Mouse (Mus musculus): ENCODE measurements at regions not wholly inside any gene's neighbourhood (a gene's known extent, or its start where the extent isn't known, plus 50 kb on each side); places are given as distances from the start of the nearest gene placed in this dataset.

- no peak for TF ChIP-seq CTCF (IDR thresholded peaks at IDR 0.05; ENCODE audit: low read depth)
- Histone ChIP-seq H3K4me3 (replicated peaks; ENCODE audit: low read depth, low read length) (no peak overlapping the region), H3K36me3 (ENCODE audit: insufficient read depth, low read length) (no peaks in the 10 kb centered on the region), H3K9me3 (replicated peaks; ENCODE audit: low read length) (no peaks in the 10 kb centered on the region), H3K9ac (ENCODE audit: low read depth, low read length) (no peak overlapping the region), H3K27ac (no peak overlapping the region), H3K4me1 (replicated peaks; ENCODE audit: insufficient read depth, low read length) (no peaks in the 10 kb centered on the region), H3K27me3 (ENCODE audit: insufficient read depth, low read length) (no peaks in the 10 kb centered on the region), H3K4me2 (ENCODE audit: low read length) (no peak overlapping the region)
- DNase-seq (ENCODE audit: low spot score) (no peak), ATAC-seq (replicated peaks; ENCODE audit: low FRiP score, low read depth) (no peak)
- WGBS: 74% methylated on average over 10 of the region's 10 CpGs
These were observed 313.3 kb upstream of the Eef2kmt start for GRCm38 (mm10) chr16:5569101-5569500.

- ATAC-seq (replicated peaks; ENCODE audit: low FRiP score, low read depth) (no peak), DNase-seq (ENCODE audit: low spot score) (no peak)
- Histone ChIP-seq H3K4me1 (replicated peaks; ENCODE audit: insufficient read depth, low read length) (no peaks in the 10 kb centered on the region), H3K9me3 (replicated peaks; ENCODE audit: low read length) (no peaks in the 10 kb centered on the region), H3K27me3 (ENCODE audit: insufficient read depth, low read length) (no peaks in the 10 kb centered on the region), H3K27ac (no peak overlapping the region), H3K4me2 (ENCODE audit: low read length) (no peak overlapping the region), H3K36me3 (ENCODE audit: insufficient read depth, low read length) (no peaks in the 10 kb centered on the region), H3K9ac (ENCODE audit: low read depth, low read length) (no peak overlapping the region), H3K4me3 (replicated peaks; ENCODE audit: low read depth, low read length) (no peak overlapping the region)
- 40% methylated on average over 6 of the region's 6 CpGs for WGBS
- no peak for TF ChIP-seq CTCF (IDR thresholded peaks at IDR 0.05; ENCODE audit: low read depth)
These were observed 293.2 kb upstream of the Eef2kmt start for GRCm38 (mm10) chr16:5549026-5549425.

- no peaks in the 10 kb centered on the region for H3K4me1 ChIP-seq (replicated peaks; ENCODE audit: insufficient read depth, low read length)
- H3K9me3 ChIP-seq (replicated peaks; ENCODE audit: low read length): no peaks in the 10 kb centered on the region
- DNase-seq (ENCODE audit: low spot score) (no peak), ATAC-seq (replicated peaks; ENCODE audit: low FRiP score, low read depth) (no peak)
- H3K27ac ChIP-seq: no peak overlapping the region
- H3K27me3 ChIP-seq (ENCODE audit: insufficient read depth, low read length): no peaks in the 10 kb centered on the region
- no peaks in the 10 kb centered on the region for H3K36me3 ChIP-seq (ENCODE audit: insufficient read depth, low read length)
- no peak overlapping the region for H3K4me2 ChIP-seq (ENCODE audit: low read length)
- no peak overlapping the region for H3K9ac ChIP-seq (ENCODE audit: low read depth, low read length)
- H3K4me3 ChIP-seq (replicated peaks; ENCODE audit: low read depth, low read length): no peak overlapping the region
- WGBS: 68% methylated on average over 3 of the region's 3 CpGs
- no peak for TF ChIP-seq CTCF (IDR thresholded peaks at IDR 0.05; ENCODE audit: low read depth)
These were observed 292.8 kb upstream of the Eef2kmt start for GRCm38 (mm10) chr16:5548602-5549001.

GRCm38 (mm10) chr16:5546808-5547207 is 291.0 kb upstream of the Eef2kmt start:
- no peak for DNase-seq (ENCODE audit: low spot score)
- Histone ChIP-seq H3K9me3 (replicated peaks; ENCODE audit: low read length) (no peaks in the 10 kb centered on the region), H3K4me3 (replicated peaks; ENCODE audit: low read depth, low read length) (no peak overlapping the region), H3K27ac (no peak overlapping the region), H3K4me1 (replicated peaks; ENCODE audit: insufficient read depth, low read length) (no peaks in the 10 kb centered on the region), H3K36me3 (ENCODE audit: insufficient read depth, low read length) (no peaks in the 10 kb centered on the region), H3K4me2 (ENCODE audit: low read length) (no peak overlapping the region), H3K27me3 (ENCODE audit: insufficient read depth, low read length) (no peaks in the 10 kb centered on the region), H3K9ac (ENCODE audit: low read depth, low read length) (no peak overlapping the region)
- WGBS: 61% methylated on average over 4 of the region's 4 CpGs
- no peak for ATAC-seq (replicated peaks; ENCODE audit: low FRiP score, low read depth)
- peak; percentile 52 for TF ChIP-seq CTCF (IDR thresholded peaks at IDR 0.05; ENCODE audit: low read depth)

GRCm38 (mm10) chr16:5545801-5546200 is 290.0 kb upstream of the Eef2kmt start:
- H3K27ac ChIP-seq: no peak overlapping the region
- H3K4me3 ChIP-seq (replicated peaks; ENCODE audit: low read depth, low read length): no peak overlapping the region
- no peaks in the 10 kb centered on the region for H3K27me3 ChIP-seq (ENCODE audit: insufficient read depth, low read length)
- H3K9ac ChIP-seq (ENCODE audit: low read depth, low read length): no peak overlapping the region
- no peak for ATAC-seq (replicated peaks; ENCODE audit: low FRiP score, low read depth)
- H3K4me1 ChIP-seq (replicated peaks; ENCODE audit: insufficient read depth, low read length): no peaks in the 10 kb centered on the region
- no peak for DNase-seq (ENCODE audit: low spot score)
- H3K36me3 ChIP-seq (ENCODE audit: insufficient read depth, low read length): no peaks in the 10 kb centered on the region
- 35% methylated on average over 8 of the region's 8 CpGs for WGBS
- no peak for TF ChIP-seq CTCF (IDR thresholded peaks at IDR 0.05; ENCODE audit: low read depth)
- no peak overlapping the region for H3K4me2 ChIP-seq (ENCODE audit: low read length)
- H3K9me3 ChIP-seq (replicated peaks; ENCODE audit: low read length): no peaks in the 10 kb centered on the region

GRCm38 (mm10) chr16:5544436-5544835 is 288.7 kb upstream of the Eef2kmt start:
- H3K36me3 ChIP-seq (ENCODE audit: insufficient read depth, low read length): no peaks in the 10 kb centered on the region
- DNase-seq (ENCODE audit: low spot score) (no peak), ATAC-seq (replicated peaks; ENCODE audit: low FRiP score, low read depth) (no peak)
- no peaks in the 10 kb centered on the region for H3K4me1 ChIP-seq (replicated peaks; ENCODE audit: insufficient read depth, low read length)
- TF ChIP-seq CTCF (IDR thresholded peaks at IDR 0.05; ENCODE audit: low read depth): no peak
- no peaks in the 10 kb centered on the region for H3K27me3 ChIP-seq (ENCODE audit: insufficient read depth, low read length)
- H3K4me3 ChIP-seq (replicated peaks; ENCODE audit: low read depth, low read length): no peak overlapping the region
- WGBS: 48% methylated on average over 2 of the region's 2 CpGs
- no peak overlapping the region for H3K4me2 ChIP-seq (ENCODE audit: low read length)
- no peaks in the 10 kb centered on the region for H3K9me3 ChIP-seq (replicated peaks; ENCODE audit: low read length)
- H3K27ac ChIP-seq: no peak overlapping the region
- H3K9ac ChIP-seq (ENCODE audit: low read depth, low read length): no peak overlapping the region

- no peaks in the 10 kb centered on the region for H3K36me3 ChIP-seq (ENCODE audit: insufficient read depth, low read length)
- H3K9me3 ChIP-seq (replicated peaks; ENCODE audit: low read length): no peaks in the 10 kb centered on the region
- DNase-seq (ENCODE audit: low spot score): no peak
- 50% methylated on average over 10 of the region's 10 CpGs for WGBS
- no peak for ATAC-seq (replicated peaks; ENCODE audit: low FRiP score, low read depth)
- no peaks in the 10 kb centered on the region for H3K27me3 ChIP-seq (ENCODE audit: insufficient read depth, low read length)
- no peak; the same call in 1 of the 2 replicates for TF ChIP-seq CTCF (IDR thresholded peaks at IDR 0.05; ENCODE audit: low read depth)
- no peak overlapping the region for H3K27ac ChIP-seq
- H3K4me1 ChIP-seq (replicated peaks; ENCODE audit: insufficient read depth, low read length): no peaks in the 10 kb centered on the region
- H3K9ac ChIP-seq (ENCODE audit: low read depth, low read length): no peak overlapping the region
- no peak overlapping the region for H3K4me3 ChIP-seq (replicated peaks; ENCODE audit: low read depth, low read length)
- no peak overlapping the region for H3K4me2 ChIP-seq (ENCODE audit: low read length)
These were observed 283.2 kb upstream of the Eef2kmt start for GRCm38 (mm10) chr16:5538836-5539510.
